Mouse (Mus musculus) embryonic facial prominence, embryonic 14.5 days (tissue): ENCODE results near the gene Acot8. TPM values are rescaled to one million over a fixed set of nuclear protein-coding genes. Genes with fewer than 3 reads are reported as not detected.

Experiments
- ATAC-seq: fragments of 200-750 bp; cut with Nextera tagmentation; 2 replicates; pipeline ENCODE4 v1.8.0; 2017; ENCODE audit warnings: low read depth, moderate number of reproducible peaks, moderate TSS enrichment
- DNase-seq: peaks from one replicate; pipeline ENCODE4 v3.0.0-alpha.2; 2015; ENCODE audit warnings: low spot score
- H3K27ac ChIP-seq: fragments of 300-500 bp; sonication (generic); replicated peaks from 2 replicates; pipeline ENCODE4 v1.5.1; 2014; ENCODE audit warnings: low read depth, mild to moderate bottlenecking, low read length, moderate library complexity
- H3K27me3 ChIP-seq: fragments of 300-500 bp; sonication (generic); replicated peaks from 2 replicates; pipeline ENCODE4 v1.6.1; 2014; ENCODE audit warnings: low read length; ENCODE audit not compliant: control insufficient read depth, insufficient read depth
- H3K36me3 ChIP-seq: fragments of 300-500 bp; sonication (generic); 2 replicates; pipeline ENCODE4 v1.6.1; 2014; ENCODE audit warnings: low read length, mixed read lengths; ENCODE audit not compliant: control insufficient read depth, insufficient read depth
- H3K4me1 ChIP-seq: fragments of 300-500 bp; sonication (generic); 2 replicates; pipeline ENCODE4 v1.6.1; 2014; ENCODE audit warnings: antibody characterized with exemption, low read length; ENCODE audit not compliant: control insufficient read depth, insufficient read depth
- H3K4me2 ChIP-seq: fragments of 300-500 bp; sonication (generic); 2 replicates; pipeline ENCODE4 v1.6.1; 2014; ENCODE audit warnings: low read depth, mild to moderate bottlenecking, low read length, moderate library complexity, mixed read lengths
- H3K4me3 ChIP-seq: fragments of 300-500 bp; sonication (generic); 2 replicates; pipeline ENCODE4 v1.5.1; 2014; ENCODE audit warnings: low read depth, mild to moderate bottlenecking, low read length
- H3K9ac ChIP-seq: fragments of 300-500 bp; sonication (generic); 2 replicates; pipeline ENCODE4 v1.6.1; 2014; ENCODE audit warnings: low read depth, mild to moderate bottlenecking, low read length, moderate library complexity, mixed read lengths
- H3K9me3 ChIP-seq: fragments of 300-500 bp; sonication (generic); 2 replicates; pipeline ENCODE4 v1.6.1; 2016; ENCODE audit warnings: low read length; ENCODE audit not compliant: control insufficient read depth
- WGBS: fragments of 180-500 bp; shearing (Covaris S2); extraction: QIAGEN DNeasy Blood & Tissue Kit; methylation state at CpG from one replicate; pipeline ENCODE4 v1.1.7; 2014; 5-methylcytosine and 5-hydroxymethylcytosine counted together
- polyA plus RNA-seq: library from polyadenylated mRNA; unstranded; fragments of >200 nt; fragmentation: Nextera tagmentation; extraction: Ambion mirVana; gene quantifications from 2 replicates; pipeline ENCODE4 v1.2.1, GENCODE M21; 2014

Acot8 gene
- polyA plus RNA-seq, 1 experiment from 2014 or later, result 13.8 TPM

- H3K9me3 ChIP-seq, result no peaks in the 10 kb centered on the region
- no peak overlapping the region for H3K4me2 ChIP-seq
- H3K27ac ChIP-seq, result no peak overlapping the region
- no peak overlapping the region for H3K4me3 ChIP-seq
- ATAC-seq, result no peak
- H3K27me3 ChIP-seq, result no peaks in the 10 kb centered on the region
- H3K36me3 ChIP-seq, result peaks cover 15% of the 10 kb centered on the region
- peaks cover 18% of the 10 kb centered on the region; the same call in 1 of the 2 replicates for H3K4me1 ChIP-seq
- 79% methylated on average over 14 of the region's 14 CpGs for WGBS
- H3K9ac ChIP-seq, result no peak overlapping the region
- no peak for DNase-seq
Measured at GRCm38 (mm10) chr2:164773229-164773988, 31.3 kb downstream of the Acot8 start.

GRCm38 (mm10) chr2:164771123-164771522, 33.6 kb downstream of the Acot8 start:
- DNase-seq (no peak), ATAC-seq (no peak)
- H3K4me2 ChIP-seq, result peak overlapping the region; percentile 93
- no peaks in the 10 kb centered on the region for H3K9me3 ChIP-seq
- WGBS, result 74% methylated on average over 8 of the region's 8 CpGs
- peak overlapping the region; percentile 93 for H3K4me3 ChIP-seq
- H3K4me1 ChIP-seq, result peaks cover 18% of the 10 kb centered on the region; the same call in 1 of the 2 replicates
- H3K9ac ChIP-seq, result peak overlapping the region; percentile 82
- H3K27me3 ChIP-seq, result no peaks in the 10 kb centered on the region
- H3K36me3 ChIP-seq, result peaks cover 34% of the 10 kb centered on the region
- no peak overlapping the region for H3K27ac ChIP-seq

- H3K4me1 ChIP-seq, result peaks cover 18% of the 10 kb centered on the region; the same call in 1 of the 2 replicates
- H3K9ac ChIP-seq, result peak overlapping the region; percentile 82
- WGBS, result 4% methylated on average over 15 of the region's 15 CpGs
- no peaks in the 10 kb centered on the region for H3K9me3 ChIP-seq
- peak overlapping the region; percentile 93 for H3K4me2 ChIP-seq
- peak overlapping the region; percentile 93 for H3K4me3 ChIP-seq
- no peak for DNase-seq
- 0 out of 2 replicates have a peak overlapping the region, but pooled peaks have one; percentile 48 for H3K27ac ChIP-seq
- no peaks in the 10 kb centered on the region for H3K27me3 ChIP-seq
- peaks cover 42% of the 10 kb centered on the region for H3K36me3 ChIP-seq
- ATAC-seq, result no peak
Measured at GRCm38 (mm10) chr2:164770279-164770678, 34.4 kb downstream of the Acot8 start.

GRCm38 (mm10) chr2:164769258-164770037, 35.2 kb downstream of the Acot8 start, which contains the start of gene Ube2c:
TSS of gene Ube2c (plus strand) at chr2:164769898.
- DNase-seq (peak; percentile 100), ATAC-seq (peak; percentile 99)
- H3K36me3 ChIP-seq, result peaks cover 50% of the 10 kb centered on the region
- H3K9ac ChIP-seq, result peak within 1 kb of the TSS; percentile 82
- WGBS, result 2% methylated on average over 53 of the region's 53 CpGs
- no peaks in the 10 kb centered on the region for H3K9me3 ChIP-seq
- H3K4me1 ChIP-seq, result peaks cover 18% of the 10 kb centered on the region; the same call in 1 of the 2 replicates
- H3K4me3 ChIP-seq, result peak within 1 kb of the TSS; percentile 93
- peak within 1 kb of the TSS; percentile 48; the same call in 1 of the 2 replicates for H3K27ac ChIP-seq
- H3K4me2 ChIP-seq, result peak within 1 kb of the TSS; percentile 93
- no peaks in the 10 kb centered on the region for H3K27me3 ChIP-seq

- 97% methylated on average over 15 of the region's 15 CpGs for WGBS
- no peak overlapping the region for H3K9ac ChIP-seq
- no peaks in the 10 kb centered on the region for H3K27me3 ChIP-seq
- H3K4me2 ChIP-seq, result no peak overlapping the region
- no peak overlapping the region for H3K4me3 ChIP-seq
- DNase-seq, result no peak
- ATAC-seq, result no peak
- H3K9me3 ChIP-seq, result no peaks in the 10 kb centered on the region
- H3K27ac ChIP-seq, result no peak overlapping the region
- peaks cover 53% of the 10 kb centered on the region for H3K36me3 ChIP-seq
- H3K4me1 ChIP-seq, result peaks cover 18% of the 10 kb centered on the region; the same call in 1 of the 2 replicates
Measured at GRCm38 (mm10) chr2:164767812-164768540, 36.7 kb downstream of the Acot8 start.

- WGBS, result 79% methylated on average over 3 of the region's 3 CpGs
- Histone ChIP-seq H3K27me3 (no peaks in the 10 kb centered on the region), H3K36me3 (peaks cover 63% of the 10 kb centered on the region), H3K4me2 (no peak overlapping the region), H3K4me3 (no peak overlapping the region), H3K9ac (no peak overlapping the region), H3K4me1 (0 out of 2 replicates have a peak, but pooled peaks cover 8% of the 10 kb centered on the region), H3K9me3 (no peaks in the 10 kb centered on the region), H3K27ac (no peak overlapping the region)
- ATAC-seq, result no peak
- no peak for DNase-seq
Measured at GRCm38 (mm10) chr2:164765841-164766240, 38.8 kb downstream of the Acot8 start.

GRCm38 (mm10) chr2:164762593-164762992, 42.1 kb downstream of the Acot8 start:
- H3K4me1 ChIP-seq, result no peaks in the 10 kb centered on the region
- H3K36me3 ChIP-seq, result peaks cover 91% of the 10 kb centered on the region
- no peak overlapping the region for H3K27ac ChIP-seq
- ATAC-seq (no peak), DNase-seq (no peak)
- no peak overlapping the region for H3K4me2 ChIP-seq
- WGBS, result 90% methylated on average over 7 of the region's 7 CpGs
- H3K4me3 ChIP-seq, result no peak overlapping the region
- H3K9ac ChIP-seq, result no peak overlapping the region
- H3K27me3 ChIP-seq, result no peaks in the 10 kb centered on the region
- no peaks in the 10 kb centered on the region for H3K9me3 ChIP-seq

DNA sequence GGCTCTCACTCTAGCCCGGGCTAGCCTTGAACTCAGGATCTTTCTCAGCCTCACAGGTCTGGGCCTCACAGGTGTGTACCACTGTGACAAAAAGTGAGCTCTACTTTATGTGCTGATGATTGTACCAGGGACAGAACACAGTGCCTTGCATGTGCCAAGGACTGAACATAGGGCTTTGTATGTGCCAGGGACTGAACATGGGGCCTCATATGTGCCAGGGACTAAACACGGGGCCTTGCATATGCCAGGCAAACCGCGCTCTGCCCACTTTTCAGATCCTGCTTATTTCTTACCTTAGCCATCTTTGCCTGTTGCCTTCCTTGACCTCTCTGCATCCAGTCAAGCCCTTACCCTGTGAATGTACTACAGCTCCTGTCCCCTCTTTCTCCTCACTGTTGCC, 42.7 kb downstream of the Acot8 start:
- no peaks in the 10 kb centered on the region for H3K27me3 ChIP-seq
- WGBS, result over 99% methylated on average over 4 of the region's 4 CpGs
- H3K4me3 ChIP-seq, result no peak overlapping the region
- no peaks in the 10 kb centered on the region for H3K9me3 ChIP-seq
- H3K4me2 ChIP-seq, result no peak overlapping the region
- no peaks in the 10 kb centered on the region for H3K4me1 ChIP-seq
- no peak for ATAC-seq
- H3K27ac ChIP-seq, result no peak overlapping the region
- peaks cover 91% of the 10 kb centered on the region for H3K36me3 ChIP-seq
- H3K9ac ChIP-seq, result no peak overlapping the region
- DNase-seq, result no peak
